Mouse (Mus musculus) cerebellum, postnatal 4 days (tissue): ENCODE data around the gene Olfr1257.
"Not testable (repeated sequence)": the region's sequence is repeated elsewhere in the genome, so short reads cannot be mapped to it uniquely, and the experiment has no call there.

ENCODE experiments used
- DNase-seq, 2 experiments: peaks; one replicate each; pipeline ENCODE4 v3.0.0; 2022; ENCODE audit warnings: low spot score in 2 of 2, mixed read lengths in 1 of 2

The Olfr1257 gene

DNA sequence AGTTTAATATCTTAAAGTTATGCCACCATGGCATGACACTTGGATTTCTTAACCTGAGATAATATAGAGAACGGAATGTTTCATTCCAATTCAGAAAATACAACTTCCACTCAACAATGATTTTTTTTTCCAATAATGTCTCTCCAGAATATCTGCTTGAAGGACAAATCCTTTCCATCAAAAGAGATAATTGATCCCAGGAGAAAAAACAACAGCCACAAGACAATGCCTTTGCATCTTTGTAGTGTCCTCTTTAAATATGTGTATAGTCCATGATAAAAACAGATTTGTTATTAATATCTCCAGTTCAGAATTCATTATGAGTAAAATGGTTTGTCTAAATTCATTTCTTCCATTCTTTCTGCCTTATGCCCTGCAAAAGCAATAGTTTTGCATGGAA lies at the start of gene Olfr1257:
Gene Olfr1257, plus strand, starts transcription at position 301 of the 400 bp plus-strand sequence.
- no peak for DNase-seq

GRCm38 (mm10) chr2:89841455-89841854 lies 36.8 kb upstream of the Olfr1257 start, which contains the start of gene Olfr1256:
TSS of gene Olfr1256 (minus strand) at chr2:89841555.
- no peak for DNase-seq

GRCm38 (mm10) chr2:89848105-89848504 lies 30.1 kb upstream of the Olfr1257 start, which contains the start of gene Olfr48:
TSS of gene Olfr48 (minus strand) at chr2:89848205.
- no peak for DNase-seq

DNA sequence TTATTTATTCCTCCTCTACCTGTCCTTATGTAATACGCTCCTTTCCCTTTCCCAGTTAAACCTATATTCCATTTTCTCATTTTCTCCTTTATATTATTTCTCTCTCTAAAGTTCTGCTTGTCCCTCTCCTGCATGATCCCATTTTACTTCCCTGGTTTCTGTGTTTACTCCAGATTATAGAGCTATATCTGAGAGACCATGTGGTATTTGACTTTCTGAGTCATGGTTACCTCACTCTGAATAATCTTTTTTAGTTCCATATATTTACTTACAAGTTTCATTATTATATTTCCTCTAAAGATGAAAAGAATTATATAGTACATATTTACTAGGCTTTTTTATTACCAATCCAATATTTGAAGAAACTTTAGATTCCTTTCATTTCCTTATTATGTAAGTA lies 29.0 kb upstream of the Olfr1257 start:
- DNase-seq = no peak

DNA sequence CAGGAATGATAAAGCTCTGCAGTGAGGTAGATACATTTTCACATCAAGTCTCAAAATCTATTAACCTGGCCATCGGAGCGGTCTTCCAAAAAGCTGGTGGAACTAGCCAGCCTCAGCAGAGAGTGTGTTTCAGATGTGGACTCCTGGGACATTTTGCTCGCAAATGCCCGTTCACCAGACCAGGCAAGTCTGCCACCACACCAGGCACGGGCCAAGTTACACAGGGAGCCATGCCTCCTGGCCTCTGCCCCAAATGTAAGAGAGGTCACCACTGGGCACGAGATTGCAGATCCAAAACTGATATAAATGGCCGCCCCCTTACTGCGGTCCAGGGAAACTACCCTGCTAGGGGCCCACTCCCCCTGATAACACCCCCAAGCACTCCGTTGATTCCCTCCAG lies 34.4 kb downstream of the Olfr1257 start:
- DNase-seq = not testable (repeated sequence)

DNA sequence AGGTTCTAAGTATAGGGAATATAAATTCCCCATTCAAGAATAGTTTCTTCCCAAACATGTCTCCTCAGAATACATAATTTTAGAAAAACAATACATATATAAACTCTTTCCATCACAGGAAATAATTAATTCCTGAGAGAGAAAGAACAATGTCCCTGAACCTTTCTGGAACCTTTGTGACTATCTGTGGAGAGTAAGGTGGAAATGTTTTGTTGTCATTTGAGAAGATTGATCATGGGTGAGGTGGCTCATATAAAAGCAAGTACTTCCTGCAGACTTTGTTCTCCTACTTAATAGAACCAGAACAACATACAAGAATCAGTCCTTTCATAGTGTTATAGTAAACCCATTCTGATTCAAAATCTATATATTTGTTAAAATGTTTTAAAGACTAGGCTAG lies 48.8 kb downstream of the Olfr1257 start, which contains the start of gene Olfr1258:
Gene Olfr1258, plus strand, starts transcription at position 301 of the 400 bp plus-strand sequence.
- no peak for DNase-seq
